Mouse (Mus musculus) myocyte (in vitro differentiated cells): Measurements from ENCODE around the gene Nfya. TPM values are rescaled to one million over a fixed set of nuclear protein-coding genes. Genes with fewer than 3 reads are reported as not detected.

Experiments
- H3K27me3 ChIP-seq: one replicate; pipeline ENCODE4 v1.6.1; 2011; ENCODE audit not compliant: control insufficient read depth, insufficient read depth, insufficient read length
- H3K36me3 ChIP-seq: one replicate; pipeline ENCODE4 v1.6.1; 2011; ENCODE audit not compliant: control insufficient read depth, insufficient read depth
- H3K4me2 ChIP-seq: one replicate; pipeline ENCODE4 v1.6.1; 2011; ENCODE audit warnings: low read depth, control low read depth
- H3K4me3 ChIP-seq: one replicate; pipeline ENCODE4 v1.5.1; 2011; ENCODE audit warnings: mild to moderate bottlenecking, control low read depth, moderate library complexity
- H3K79me2 ChIP-seq: one replicate; pipeline ENCODE4 v1.6.1; 2011; ENCODE audit not compliant: control insufficient read depth, insufficient read depth
- H3ac ChIP-seq: one replicate; pipeline ENCODE4 v1.6.1; 2011; ENCODE audit not compliant: control insufficient read depth, insufficient read length
- CEBPB ChIP-seq: IDR thresholded peaks from 2 replicates; pipeline ENCODE4 v1.6.1; 2011; ENCODE audit warnings: mild to moderate bottlenecking, moderate library complexity; ENCODE audit not compliant: poor library complexity, insufficient read depth, severe bottlenecking
- E2F4 ChIP-seq: IDR thresholded peaks from one replicate; pipeline ENCODE4 v1.6.1; 2011; ENCODE audit warnings: mild to moderate bottlenecking, control low read depth, moderate library complexity; ENCODE audit not compliant: insufficient read depth
- MAX ChIP-seq: IDR thresholded peaks from one replicate; pipeline ENCODE4 v1.6.1; 2011; ENCODE audit warnings: low read depth, mild to moderate bottlenecking, control low read depth
- MYOD1 ChIP-seq, 3 experiments: IDR thresholded peaks; one replicate each; pipeline ENCODE4 v1.6.1; 2011; ENCODE audit warnings: control low read depth in 2 of 3, low read depth in 2 of 3, mild to moderate bottlenecking in 2 of 3, moderate library complexity in 1 of 3; ENCODE audit not compliant: insufficient read length in 2 of 3, control insufficient read depth in 1 of 3
- MYOG ChIP-seq, 3 experiments: IDR thresholded peaks; one replicate each; pipeline ENCODE4 v1.6.1; 2011; ENCODE audit warnings: control low read depth in 2 of 3, low read depth in 2 of 3, mild to moderate bottlenecking in 2 of 3; ENCODE audit not compliant: insufficient read length in 2 of 3, control insufficient read depth in 1 of 3, insufficient read depth in 1 of 3
- POLR2A ChIP-seq: IDR thresholded peaks from one replicate; pipeline ENCODE4 v1.6.1; 2011; ENCODE audit warnings: low read depth, mild to moderate bottlenecking, control low read depth, moderate library complexity; ENCODE audit not compliant: insufficient read length
- POLR2AphosphoS2 ChIP-seq: IDR thresholded peaks from one replicate; pipeline ENCODE4 v1.6.1; 2011; ENCODE audit warnings: low read depth, control low read depth; ENCODE audit not compliant: insufficient read length
- REST ChIP-seq: IDR thresholded peaks from one replicate; pipeline ENCODE4 v1.6.1; 2011; ENCODE audit warnings: mild to moderate bottlenecking, control low read depth, moderate library complexity; ENCODE audit not compliant: insufficient read depth, insufficient read length
- SRF ChIP-seq: IDR thresholded peaks from one replicate; pipeline ENCODE4 v1.6.1; 2011; ENCODE audit warnings: low read depth; ENCODE audit not compliant: control insufficient read depth, insufficient read length
- TCF12 ChIP-seq: IDR thresholded peaks from one replicate; pipeline ENCODE4 v1.6.1; 2011; ENCODE audit warnings: mild to moderate bottlenecking, control low read depth; ENCODE audit not compliant: poor library complexity, insufficient read depth, severe bottlenecking
- TCF3 ChIP-seq: IDR thresholded peaks from one replicate; pipeline ENCODE4 v1.6.1; 2011; ENCODE audit warnings: low read depth, control low read depth; ENCODE audit not compliant: insufficient read length
- USF1 ChIP-seq: IDR thresholded peaks from one replicate; pipeline ENCODE4 v1.6.1; 2011; ENCODE audit warnings: low read depth, mild to moderate bottlenecking, control low read depth, moderate library complexity
- polyA plus RNA-seq: library from polyadenylated mRNA; unstranded; fragments of >200 nt; fragmentation: generic; extraction: Trizol; gene quantifications from one replicate; pipeline ENCODE4 v1.2.1, GENCODE M21; 2012; ENCODE audit warnings: missing spikeins

Nfya gene
- polyA plus RNA-seq, 1 experiment, result 17.0 TPM

- H3K4me3 ChIP-seq, result no peak overlapping the region
- H3ac ChIP-seq, result no peak overlapping the region
- no peak overlapping the region for H3K4me2 ChIP-seq
- TF ChIP-seq SRF (no peak), POLR2A (no peak), MYOG (IDR thresholded peaks at IDR 0.05; ENCODE audit: control insufficient read depth in 1 of 3, insufficient read depth in 1 of 3, insufficient read length in 2 of 3, low read depth in 2 of 3) (no peak), POLR2AphosphoS2 (no peak), TCF12 (no peak), USF1 (no peak), TCF3 (no peak), REST (no peak), MAX (no peak), MYOD1 (IDR thresholded peaks at IDR 0.05; ENCODE audit: control insufficient read depth in 1 of 3, insufficient read length in 2 of 3, low read depth in 2 of 3) (no peak), E2F4 (no peak), CEBPB (no peak)
- no peaks in the 10 kb centered on the region for H3K27me3 ChIP-seq
- no peaks in the 10 kb centered on the region for H3K79me2 ChIP-seq
- peaks cover 38% of the 10 kb centered on the region for H3K36me3 ChIP-seq
Observed at GRCm38 (mm10) chr17:48388666-48389065, 21.0 kb downstream of the Nfya start.

- TF ChIP-seq POLR2AphosphoS2 (peak; percentile 66), MAX (no peak)
- Histone ChIP-seq H3ac (no peak overlapping the region), H3K4me2 (no peak overlapping the region), H3K4me3 (no peak overlapping the region), H3K27me3 (no peaks in the 10 kb centered on the region), H3K36me3 (peaks cover 19% of the 10 kb centered on the region), H3K79me2 (no peaks in the 10 kb centered on the region)
Observed at GRCm38 (mm10) chr17:48385786-48386461, 23.8 kb downstream of the Nfya start.

GRCm38 (mm10) chr17:48379050-48379449, 30.7 kb downstream of the Nfya start:
- no peak overlapping the region for H3ac ChIP-seq
- no peak overlapping the region for H3K4me2 ChIP-seq
- H3K4me3 ChIP-seq, result no peak overlapping the region
- H3K27me3 ChIP-seq, result no peaks in the 10 kb centered on the region
- no peaks in the 10 kb centered on the region for H3K79me2 ChIP-seq
- no peaks in the 10 kb centered on the region for H3K36me3 ChIP-seq
- TF ChIP-seq TCF12, result no peak
- no peak for TF ChIP-seq CEBPB
- no peak for TF ChIP-seq MYOD1 (IDR thresholded peaks at IDR 0.05; ENCODE audit: control insufficient read depth in 1 of 3, insufficient read length in 2 of 3, low read depth in 2 of 3)
- TF ChIP-seq E2F4, result no peak
- no peak for TF ChIP-seq MYOG (IDR thresholded peaks at IDR 0.05; ENCODE audit: control insufficient read depth in 1 of 3, insufficient read depth in 1 of 3, insufficient read length in 2 of 3, low read depth in 2 of 3)
- TF ChIP-seq USF1, result no peak
- TF ChIP-seq POLR2AphosphoS2, result no peak
- TF ChIP-seq POLR2A, result no peak
- no peak for TF ChIP-seq SRF
- TF ChIP-seq MAX, result no peak
- TF ChIP-seq TCF3, result no peak
- TF ChIP-seq REST, result no peak

GRCm38 (mm10) chr17:48376102-48376501, 33.6 kb downstream of the Nfya start:
- Histone ChIP-seq H3ac (no peak overlapping the region), H3K79me2 (no peaks in the 10 kb centered on the region), H3K4me2 (no peak overlapping the region), H3K27me3 (no peaks in the 10 kb centered on the region), H3K36me3 (no peaks in the 10 kb centered on the region), H3K4me3 (no peak overlapping the region)
- TF ChIP-seq POLR2A (no peak), MYOD1 (IDR thresholded peaks at IDR 0.05; ENCODE audit: control insufficient read depth in 1 of 3, insufficient read length in 2 of 3, low read depth in 2 of 3) (no peak), TCF3 (no peak), SRF (no peak), POLR2AphosphoS2 (no peak), E2F4 (no peak), MYOG (IDR thresholded peaks at IDR 0.05; ENCODE audit: control insufficient read depth in 1 of 3, insufficient read depth in 1 of 3, insufficient read length in 2 of 3, low read depth in 2 of 3) (no peak), MAX (no peak), USF1 (no peak), CEBPB (no peak), TCF12 (no peak), REST (no peak)

GRCm38 (mm10) chr17:48372987-48373386, 36.7 kb downstream of the Nfya start:
- no peaks in the 10 kb centered on the region for H3K36me3 ChIP-seq
- no peaks in the 10 kb centered on the region for H3K27me3 ChIP-seq
- TF ChIP-seq TCF12 (no peak), USF1 (no peak), SRF (no peak), MYOG (IDR thresholded peaks at IDR 0.05; ENCODE audit: control insufficient read depth in 1 of 3, insufficient read depth in 1 of 3, insufficient read length in 2 of 3, low read depth in 2 of 3) (no peak), TCF3 (no peak), REST (no peak), MAX (no peak), E2F4 (no peak), POLR2A (no peak), MYOD1 (IDR thresholded peaks at IDR 0.05; ENCODE audit: control insufficient read depth in 1 of 3, insufficient read length in 2 of 3, low read depth in 2 of 3) (no peak), CEBPB (no peak)
- H3K79me2 ChIP-seq, result no peaks in the 10 kb centered on the region
- H3K4me3 ChIP-seq, result no peak overlapping the region
- no peak overlapping the region for H3K4me2 ChIP-seq
- H3ac ChIP-seq, result no peak overlapping the region
